Mouse (Mus musculus) bone marrow, adult 2 months (tissue): ENCODE measurements around the gene Lcn12. TPM values are rescaled to one million over a fixed set of nuclear protein-coding genes. Genes with fewer than 3 reads are reported as not detected.

Source experiments
- H3K27ac ChIP-seq: fragments of 200-500 bp; 2 replicates; pipeline ENCODE4 v1.5.1; 2012; ENCODE audit warnings: low read depth, mild to moderate bottlenecking, control low read depth, inconsistent platforms, low read length; ENCODE audit not compliant: control insufficient read depth, poor library complexity, insufficient read depth
- H3K4me1 ChIP-seq: fragments of 200-500 bp; 2 replicates; pipeline ENCODE4 v1.6.1; 2011; ENCODE audit warnings: low read length; ENCODE audit not compliant: control insufficient read depth, insufficient read depth
- H3K4me3 ChIP-seq: fragments of 200-500 bp; replicated peaks from 2 replicates; pipeline ENCODE3; 2011; ENCODE audit warnings: mild to moderate bottlenecking, low read depth, low read length, control low read depth; ENCODE audit not compliant: control insufficient read depth
- CTCF ChIP-seq: fragments of 200-500 bp; IDR thresholded peaks from 2 replicates; pipeline ENCODE4 v1.5.1; 2011; ENCODE audit warnings: low read length, control low read depth; ENCODE audit not compliant: control insufficient read depth, insufficient read depth
- POLR2A ChIP-seq: fragments of 200-500 bp; IDR thresholded peaks from 2 replicates; pipeline ENCODE4 v1.6.1; 2011; ENCODE audit warnings: low read depth, mild to moderate bottlenecking, control low read depth, low read length, borderline replicate concordance; ENCODE audit not compliant: control insufficient read depth
- WGBS: fragments of 180-500 bp; shearing (Covaris S2); methylation state at CpG from one replicate; pipeline ENCODE4 v1.1.7; 2018; 5-methylcytosine and 5-hydroxymethylcytosine counted together
- polyA plus RNA-seq: library from polyadenylated mRNA; stranded (reverse); fragments of >200 nt; gene quantifications from 2 replicates; pipeline ENCODE4 v1.2.4, GENCODE M21; 2011; ENCODE audit warnings: low replicate concordance; ENCODE audit not compliant: missing spikeins, insufficient read depth, insufficient read length

The Lcn12 gene
- polyA plus RNA-seq, 1 experiment, result not detected

DNA sequence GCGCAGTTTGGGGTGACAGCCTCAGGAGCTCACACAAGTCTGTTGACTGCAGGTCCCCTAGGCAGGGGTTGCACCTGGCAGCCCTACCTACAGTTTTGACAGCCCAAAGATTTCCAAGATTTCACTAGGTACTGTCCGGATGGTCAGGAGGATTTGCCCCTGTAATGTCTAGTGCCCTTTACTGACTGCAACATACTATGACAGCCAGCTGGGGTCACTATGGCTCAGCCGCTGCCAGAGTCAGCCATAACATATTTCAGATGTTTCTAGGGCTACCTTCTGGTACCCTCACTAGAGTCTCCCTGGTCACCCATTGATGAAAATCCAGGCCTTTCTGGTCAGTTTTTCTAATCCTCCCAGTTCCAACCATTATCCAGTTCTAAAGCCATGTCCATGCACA, 16.2 kb upstream of the Lcn12 start:
- H3K27ac ChIP-seq, result no peak overlapping the region
- no peak overlapping the region for H3K4me3 ChIP-seq
- no peak for TF ChIP-seq POLR2A
- TF ChIP-seq CTCF, result peak; percentile 36
- WGBS, result 72% methylated on average over 3 of the region's 3 CpGs
- H3K4me1 ChIP-seq, result no peaks in the 10 kb centered on the region

DNA sequence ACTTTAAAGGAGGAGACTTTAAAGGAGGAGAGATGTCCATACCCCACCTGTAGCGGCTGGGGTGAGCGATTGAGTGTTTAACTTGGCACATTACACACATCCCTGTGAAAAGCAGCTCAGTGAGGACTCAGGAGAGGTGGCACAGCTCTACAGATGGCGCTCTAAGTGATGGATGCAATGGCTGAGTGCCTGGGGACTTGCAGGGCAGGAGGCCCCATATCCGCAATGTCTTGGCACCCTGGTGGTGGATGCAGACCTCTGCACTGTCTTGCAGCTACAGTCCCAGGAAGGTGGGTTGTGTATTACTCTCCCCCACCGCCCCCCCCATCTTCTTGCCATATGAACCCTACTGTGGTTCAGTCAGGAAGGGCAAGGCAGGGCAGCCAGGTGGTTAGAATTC, 13.3 kb upstream of the Lcn12 start:
- 0 out of 2 replicates have a peak, but pooled peaks have one; percentile 11 for TF ChIP-seq CTCF
- TF ChIP-seq POLR2A, result no peak
- H3K4me1 ChIP-seq, result peaks cover under 1% of the 10 kb centered on the region; the same call in 1 of the 2 replicates
- 56% methylated on average over 5 of the region's 5 CpGs for WGBS

DNA sequence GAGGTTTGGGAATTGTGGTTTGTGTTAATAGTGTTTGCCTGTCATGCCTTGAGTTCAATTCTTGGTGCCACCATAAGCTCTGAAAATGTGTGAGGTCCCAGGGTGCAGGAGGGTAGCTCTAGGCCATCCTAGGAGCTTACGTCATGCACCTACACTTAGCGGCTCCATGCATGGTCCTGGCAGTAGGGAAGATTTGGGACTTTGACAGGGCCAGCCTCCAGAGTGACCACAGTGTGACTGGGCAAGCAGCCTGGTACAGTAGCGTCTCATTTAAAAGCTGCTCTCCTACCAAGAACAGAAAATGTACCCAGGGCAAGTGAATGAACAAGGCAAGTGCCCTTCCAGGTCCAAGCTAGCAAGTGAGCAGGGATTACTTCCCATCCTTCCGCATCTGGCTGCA, 12.1 kb upstream of the Lcn12 start:
- Histone ChIP-seq H3K4me3 (no peak overlapping the region), H3K27ac (no peak overlapping the region), H3K4me1 (peaks cover 4% of the 10 kb centered on the region)
- 85% methylated on average over 4 of the region's 4 CpGs for WGBS
- TF ChIP-seq POLR2A (no peak), CTCF (no peak)

More for the DNA sequence above, 13.3 kb upstream of the Lcn12 start:
- Histone ChIP-seq H3K27ac (no peak overlapping the region), H3K4me3 (no peak overlapping the region)

DNA sequence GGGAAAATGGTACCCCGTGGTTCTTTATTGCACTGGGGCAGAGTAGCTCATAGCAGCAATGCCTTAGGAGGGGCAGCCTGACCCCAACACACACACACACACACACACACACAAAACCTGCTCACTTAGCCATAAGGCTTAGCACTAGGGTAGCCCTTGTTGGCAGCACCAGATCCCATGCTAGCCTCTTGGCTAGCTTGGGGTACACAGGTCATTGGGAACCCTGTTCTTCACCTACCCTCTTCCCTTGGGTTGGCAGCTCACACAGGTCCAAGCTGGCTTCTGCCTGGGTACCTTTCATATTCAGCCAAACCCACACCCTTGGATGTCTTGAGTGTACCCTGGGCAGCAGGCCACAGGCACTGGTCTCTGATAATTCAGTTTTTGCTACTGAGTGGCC, 11.3 kb upstream of the Lcn12 start:
- peaks cover 6% of the 10 kb centered on the region for H3K4me1 ChIP-seq
- H3K27ac ChIP-seq, result no peak overlapping the region
- TF ChIP-seq CTCF, result no peak
- no peak for TF ChIP-seq POLR2A

DNA sequence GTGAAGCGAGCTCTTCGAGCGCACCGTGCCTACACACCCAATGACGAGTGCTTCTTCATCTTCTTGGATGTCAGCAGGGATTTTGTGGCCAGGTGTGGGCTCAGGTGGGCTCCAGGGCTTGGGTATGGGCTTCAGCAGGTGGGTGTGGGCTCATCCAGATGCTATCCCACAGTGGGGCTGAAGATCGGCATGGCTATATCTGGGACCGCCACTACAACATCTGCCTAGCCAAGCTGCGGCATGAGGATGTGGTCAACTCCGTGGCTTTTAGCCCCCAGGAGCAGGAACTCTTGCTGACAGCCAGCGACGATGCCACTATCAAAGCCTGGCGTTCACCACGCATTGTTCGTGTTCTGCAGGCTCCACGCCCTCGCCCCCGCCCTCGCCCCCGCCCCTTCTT, 10.8 kb upstream of the Lcn12 start:
- Histone ChIP-seq H3K27ac (no peak overlapping the region), H3K4me3 (no peak overlapping the region), H3K4me1 (peaks cover 6% of the 10 kb centered on the region)
- 51% methylated on average over 19 of the region's 19 CpGs for WGBS
- TF ChIP-seq POLR2A, result no peak
- TF ChIP-seq CTCF, result no peak

More for the DNA sequence above, 11.3 kb upstream of the Lcn12 start:
- WGBS, result 56% methylated on average over 1 of the region's 1 CpGs
- no peak overlapping the region for H3K4me3 ChIP-seq

DNA sequence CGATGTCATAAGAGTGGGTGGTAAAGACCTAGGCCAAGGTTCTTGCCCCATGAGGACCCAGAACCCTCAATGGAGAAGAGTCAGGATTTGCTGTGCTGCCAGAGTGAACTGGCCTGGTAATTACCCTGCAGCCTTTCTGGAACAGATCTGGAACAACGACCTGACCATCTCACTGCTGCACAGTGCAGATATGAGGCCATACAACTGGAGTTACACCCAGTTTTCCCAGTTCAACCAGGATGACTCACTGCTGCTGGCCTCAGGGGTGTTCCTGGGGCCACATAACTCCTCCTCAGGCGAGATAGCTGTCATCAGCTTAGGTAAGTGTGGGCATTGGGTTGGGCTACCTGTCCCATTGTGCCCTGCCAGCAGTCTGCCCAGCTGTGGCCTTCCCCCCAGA, 9.0 kb upstream of the Lcn12 start:
- WGBS, result 83% methylated on average over 3 of the region's 3 CpGs

DNA sequence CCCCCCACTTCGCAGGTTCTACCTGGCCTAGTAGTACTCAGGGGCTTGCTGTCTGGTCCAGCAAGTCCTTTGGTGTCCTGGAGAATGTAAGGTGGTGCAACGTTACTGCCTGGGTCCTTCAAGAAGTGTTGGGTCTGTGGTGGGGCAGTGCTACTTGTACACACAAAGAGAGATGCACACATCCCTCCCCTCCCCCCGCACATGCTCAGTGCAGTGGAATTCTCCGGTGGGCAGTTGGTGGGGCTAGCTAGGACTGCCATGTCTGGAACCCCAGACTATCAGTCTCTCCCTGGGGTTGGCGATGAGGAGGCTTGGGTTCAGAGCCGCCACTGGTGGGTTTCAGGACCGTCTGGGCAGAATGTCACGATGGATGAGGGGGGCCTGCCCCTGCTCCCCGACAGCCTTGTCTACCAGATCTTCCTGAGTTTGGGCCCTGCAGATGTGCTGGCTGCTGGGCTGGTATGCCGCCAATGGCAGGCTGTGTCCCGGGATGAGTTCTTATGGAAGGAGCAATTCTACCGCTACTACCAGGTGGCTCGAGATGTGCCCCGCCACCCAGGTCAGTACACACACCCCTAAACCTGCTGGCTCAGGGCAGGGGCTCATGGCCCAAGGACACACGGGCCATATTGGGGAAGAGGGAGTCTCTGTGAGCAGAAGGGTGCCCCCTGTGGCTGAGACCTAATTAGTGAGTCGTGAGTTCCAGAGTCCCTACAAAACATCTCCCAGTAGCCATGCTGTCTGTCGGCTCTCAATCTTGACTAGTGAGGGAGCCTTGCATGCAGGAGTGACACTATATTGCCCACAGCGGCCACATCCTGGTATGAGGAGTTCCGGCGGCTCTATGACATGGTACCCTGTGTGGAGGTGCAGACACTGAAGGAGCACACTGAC, 8.1 kb upstream of the Lcn12 start, which contains the start of gene C8g:
TSS of gene C8g (minus strand) at position 127 of the 894 bp plus-strand sequence.
- Histone ChIP-seq H3K4me3 (peak within 1 kb of the TSS; percentile 96), H3K27ac (peak within 1 kb of the TSS; percentile 66), H3K4me1 (peaks cover 8% of the 10 kb centered on the region)
- WGBS, result 73% methylated on average over 20 of the region's 20 CpGs
- TF ChIP-seq POLR2A (no peak), CTCF (no peak)

More for the DNA sequence above, 9.0 kb upstream of the Lcn12 start:
- Histone ChIP-seq H3K4me3 (no peak overlapping the region), H3K4me1 (peaks cover 6% of the 10 kb centered on the region), H3K27ac (no peak overlapping the region)
- no peak for TF ChIP-seq CTCF

DNA sequence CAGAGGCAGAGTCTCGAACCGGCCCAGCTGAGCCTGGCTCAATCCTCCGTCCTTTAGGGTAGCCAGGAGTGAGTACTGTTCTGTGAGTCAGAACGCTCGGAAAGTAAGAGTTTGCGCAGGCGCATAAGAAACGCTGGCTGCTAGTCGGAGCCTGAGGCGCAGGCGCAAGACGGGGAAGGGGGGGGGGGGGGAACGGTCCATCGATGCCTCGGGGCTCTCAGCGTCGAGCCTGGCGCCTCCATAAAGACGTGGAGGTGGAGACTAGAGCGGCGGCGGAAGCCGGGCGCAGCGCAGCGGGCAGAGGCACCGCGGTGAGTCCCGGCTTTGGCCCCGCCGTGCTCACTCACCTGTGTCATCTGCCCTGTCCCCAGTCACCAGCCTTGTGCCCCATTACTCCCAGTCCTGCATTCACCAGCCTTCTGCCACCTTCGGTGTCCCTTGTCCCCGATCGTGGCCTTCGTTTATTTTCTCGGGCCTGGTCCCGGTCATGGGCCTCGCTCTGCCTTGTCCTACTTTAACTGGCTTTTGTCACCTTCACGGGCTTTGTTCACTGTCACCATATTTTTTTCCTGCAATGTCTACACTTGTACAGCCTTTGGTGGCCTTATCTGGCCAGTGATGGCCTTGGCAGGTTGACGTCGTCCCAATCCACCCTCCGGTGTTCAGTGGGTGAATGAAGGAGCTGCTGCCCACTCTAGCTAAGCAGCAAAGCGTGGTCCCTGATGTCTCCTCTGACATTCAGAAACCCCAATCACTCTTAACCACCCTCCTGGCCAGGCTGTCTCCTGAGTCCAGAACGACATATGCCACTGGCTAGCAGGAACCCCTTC, 7.1 kb upstream of the Lcn12 start, which contains the start of gene Fbxw5:
TSS of gene Fbxw5 (plus strand) at position 175 of the 830 bp plus-strand sequence.
- Histone ChIP-seq H3K4me1 (peaks cover 8% of the 10 kb centered on the region), H3K27ac (peak within 1 kb of the TSS; percentile 66), H3K4me3 (peak within 1 kb of the TSS; percentile 96)
- TF ChIP-seq POLR2A (peak; percentile 97), CTCF (no peak)
- under 1% methylated on average over 44 of the region's 44 CpGs for WGBS

DNA sequence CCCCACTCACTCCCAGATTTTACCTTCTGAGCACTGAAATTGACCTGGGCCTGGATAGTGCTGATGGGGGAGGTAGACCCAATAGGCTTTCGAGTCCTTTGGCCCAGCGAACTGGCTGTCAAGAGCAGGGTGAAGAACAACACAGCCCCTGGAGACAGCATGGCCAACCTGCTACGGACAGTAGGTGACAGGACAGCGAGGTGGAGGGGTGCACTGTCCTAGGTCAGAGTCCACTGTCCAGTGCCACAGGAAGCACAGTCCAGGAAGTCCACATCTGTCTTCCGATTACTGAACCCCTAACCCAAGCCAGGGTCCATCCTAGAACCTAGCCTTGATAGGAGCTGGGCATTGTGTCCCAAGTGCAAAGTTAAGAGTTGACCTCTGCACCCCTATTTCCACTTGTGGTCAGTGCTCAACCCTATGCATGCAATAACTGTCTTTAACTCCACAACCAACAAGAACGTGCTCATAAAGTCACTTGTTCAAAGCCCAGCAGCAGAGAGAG, 6.4 kb upstream of the Lcn12 start:
- 60% methylated on average over 6 of the region's 6 CpGs for WGBS
- peaks cover 8% of the 10 kb centered on the region for H3K4me1 ChIP-seq
- no peak for TF ChIP-seq POLR2A
- TF ChIP-seq CTCF, result no peak
- peak overlapping the region; percentile 31; the same call in 1 of the 2 replicates for H3K27ac ChIP-seq
- peak overlapping the region; percentile 50 for H3K4me3 ChIP-seq
